Mouse (Mus musculus): ENCODE data around the gene Mcrs1.

DNA sequence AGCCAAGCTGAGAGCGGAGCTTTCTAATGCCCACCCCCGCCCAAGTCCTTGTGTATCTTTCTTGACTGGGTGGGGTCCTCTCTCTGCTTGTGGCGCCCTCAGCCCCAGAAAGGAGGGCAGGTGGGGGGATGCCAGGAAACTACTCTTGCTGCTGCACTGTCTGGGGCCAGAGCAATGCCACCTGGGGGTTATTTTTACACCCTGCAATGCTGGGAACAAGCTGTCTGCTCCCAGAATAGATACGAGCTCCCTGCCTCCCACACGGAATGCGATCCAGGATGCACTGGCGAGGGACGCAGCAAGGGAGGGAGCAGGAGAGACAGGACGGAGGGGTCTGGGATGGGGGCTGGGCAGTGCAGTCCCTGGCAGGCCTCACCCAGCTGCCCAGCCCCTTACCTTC is 2.8 kb downstream of the Mcrs1 start:
- TF ChIP-seq CTCF (IDR thresholded peaks at IDR 0.05; ENCODE audit: borderline replicate concordance, extremely low read depth, insufficient read depth, insufficient read length) (no peak), POLR2A (IDR thresholded peaks at IDR 0.05; ENCODE audit: borderline replicate concordance, extremely low read depth, insufficient read depth, insufficient read length, poor library complexity, severe bottlenecking) (no peak)
